Mouse (Mus musculus): ENCODE results near the gene Stoml2. TPM values are rescaled to one million over a fixed set of nuclear protein-coding genes. Genes with fewer than 3 reads are reported as not detected.

Gene Stoml2
- polyA plus RNA-seq, 1 experiment from 2014 or later = 365 TPM

Other genes starting within 250 kb of the Stoml2 start
- 0.05 and 0.11 TPM in 2 replicates for gene Fam205a1, start 177.8 kb downstream of the Stoml2 start, polyA plus RNA-seq (2014; fragmentation: Nextera tagmentation; extraction: Ambion mirVana)
- gene Gm12394, start 174.9 kb downstream of the Stoml2 start, polyA plus RNA-seq (2014; fragmentation: Nextera tagmentation; extraction: Ambion mirVana) = 0.57 and 0.66 TPM in 2 replicates
- gene Fam205c, start 157.5 kb downstream of the Stoml2 start, polyA plus RNA-seq (2014; fragmentation: Nextera tagmentation; extraction: Ambion mirVana) = 0.40 and 0.87 TPM in 2 replicates
- gene Phf24, start 115.0 kb downstream of the Stoml2 start, polyA plus RNA-seq (2014; fragmentation: Nextera tagmentation; extraction: Ambion mirVana) = 2.2 and 2.9 TPM in 2 replicates
- gene Dnajb5, start 81.9 kb downstream of the Stoml2 start, polyA plus RNA-seq (2014; fragmentation: Nextera tagmentation; extraction: Ambion mirVana) = 17.6 and 22.3 TPM in 2 replicates
- 0.52 and 0.60 TPM in 2 replicates for gene 1700022I11Rik, start 62.1 kb downstream of the Stoml2 start, polyA plus RNA-seq (2014; fragmentation: Nextera tagmentation; extraction: Ambion mirVana)
- gene Vcp, start 31.2 kb downstream of the Stoml2 start, polyA plus RNA-seq (2014; fragmentation: Nextera tagmentation; extraction: Ambion mirVana) = 635 and 667 TPM in 2 replicates
- 21.4 and 22.0 TPM in 2 replicates for gene Fancg, start 21.2 kb downstream of the Stoml2 start, polyA plus RNA-seq (2014; fragmentation: Nextera tagmentation; extraction: Ambion mirVana)
- 16.2 and 16.4 TPM in 2 replicates for gene Pigo, start 5.9 kb downstream of the Stoml2 start, polyA plus RNA-seq (2014; fragmentation: Nextera tagmentation; extraction: Ambion mirVana)
- 23.3 and 24.4 TPM in 2 replicates for gene Fam214b, start 14.5 kb upstream of the Stoml2 start, polyA plus RNA-seq (2014; fragmentation: Nextera tagmentation; extraction: Ambion mirVana)
- 14.7 and 16.2 TPM in 2 replicates for gene Unc13b, start 27.2 kb upstream of the Stoml2 start, polyA plus RNA-seq (2014; fragmentation: Nextera tagmentation; extraction: Ambion mirVana)
- 0.30 and 0.70 TPM in 2 replicates for gene Atp8b5, start 235.4 kb upstream of the Stoml2 start, polyA plus RNA-seq (2014; fragmentation: Nextera tagmentation; extraction: Ambion mirVana)

All from midbrain, embryonic 11.5 days (tissue).